In the genomic region with DNA sequence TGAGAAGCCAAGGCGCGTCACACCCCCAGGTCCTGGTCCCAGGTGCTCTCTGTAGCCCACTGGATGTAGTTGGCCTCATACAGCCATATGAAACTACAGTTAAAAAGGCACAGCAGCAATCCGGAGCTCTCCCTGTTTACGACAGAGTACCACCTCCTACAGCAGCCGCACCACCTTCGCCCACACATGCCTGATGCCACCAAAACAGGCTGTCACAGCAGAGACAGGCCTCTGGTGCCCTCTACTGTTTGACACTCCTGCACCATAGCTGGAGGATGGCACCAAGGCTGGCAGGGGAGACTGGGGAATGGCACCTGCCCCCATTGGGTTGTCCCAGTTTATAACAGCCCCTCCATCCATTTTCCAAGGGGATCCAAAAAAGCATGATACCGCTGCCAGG, we compare ENCODE assay signal across 9 mouse cellular contexts.
DNase-seq lines count a peak whose midpoint lies in the region; TF ChIP-seq lines count a peak whose summit lies in the region.
"Had no signal": no experiment of that assay in that cellular context is flagged by ENCODE, and none has a peak within 500 bp of the region (broad histone marks: within the 10 kb centered on the region; RNA-seq: fewer than 3 reads in every experiment).

No protein-coding gene starts in this region.

- no peaks in the 10 kb centered on the region for H3K27me3 ChIP-seq in CH12.LX (replicated peaks)
- no peaks in the 10 kb centered on the region for H3K27me3 ChIP-seq in cerebellum, adult 2 months (ENCODE audit: control insufficient read depth, insufficient read depth, low read length)
- H3K27me3 ChIP-seq: neural tube, embryonic 12.5 days had no signal

- 39% methylated on average over 7 of the region's 7 CpGs for WGBS in cerebellum, adult 2 months

- in situ Hi-C loops in CH12.LX (cut with MboI; ENCODE audit: low pct_ligation_motif_present, low pct_unique_long_range_greater_than_20kb, low sequenced_read_pairs): loop anchor here (25.0 kb wide), 1 partner anchor 468 kb away; the partner anchor contains the start of gene Tle3

- no peak overlapping the region for H3K9ac ChIP-seq in CH12.LX (ENCODE audit: insufficient read depth, low read depth)
- H3K9ac ChIP-seq: neural tube, embryonic 12.5 days had no signal

- DNase-seq in 3T3-L1 (ENCODE audit: low read depth, low spot score) (peak; percentile 32), CH12.LX (ENCODE audit: extremely low read depth) (peak; percentile 56)
- peak; percentile 74 to 80 for DNase-seq in cerebellum, adult 2 months
- DNase-seq in frontal cortex, postnatal 36 days (ENCODE audit: low spot score in 2 of 2): peak; percentile 83 to 91
- peak; percentile 67 to 70 for DNase-seq in kidney, postnatal 25 days
- peak; percentile 71 for DNase-seq in lung, postnatal 10 days
- DNase-seq in right cerebral cortex, adult 18-20 months: peak; percentile 90
- peak; percentile 90 for DNase-seq in thymus, postnatal 4 days

- dilution Hi-C loops in CH12.LX (cut with MboI; ENCODE audit: extremely low pct_ligation_motif_present, extremely low pct_unique_long_range_greater_than_20kb, low sequenced_read_pairs): no loop called here

- TF ChIP-seq RAD21 in CH12.LX (IDR thresholded peaks at IDR 0.05; ENCODE audit: low read depth, low read length): peak; percentile 91

- H3K4me2 ChIP-seq in CH12.LX (ENCODE audit: insufficient read depth, low read depth, poor library complexity, severe bottlenecking): no peak overlapping the region
- H3K4me2 ChIP-seq: neural tube, embryonic 12.5 days had no signal

- peaks cover 24 to 61% of the 10 kb centered on the region in 2 experiments for H3K4me1 ChIP-seq in CH12.LX (ENCODE audit: control insufficient read depth in 1 of 2, insufficient read depth in 2 of 2)
- peaks cover 10% of the 10 kb centered on the region; the same call in 1 of the 2 replicates for H3K4me1 ChIP-seq in cerebellum, adult 2 months (ENCODE audit: control insufficient read depth, insufficient read depth, low read length)
- H3K4me1 ChIP-seq: neural tube, embryonic 12.5 days had no signal

- no peaks in the 10 kb centered on the region for H3K9me3 ChIP-seq in CH12.LX (replicated peaks; ENCODE audit: low read length)
- H3K9me3 ChIP-seq: neural tube, embryonic 12.5 days had no signal

- peak; percentile 31 to 82; a peak in 2 of 4 replicates for TF ChIP-seq CTCF in CH12.LX (conservative IDR thresholded peaks at IDR 0.05 in 1 of 2, IDR thresholded peaks at IDR 0.05 in 1 of 2; ENCODE audit: low read depth in 2 of 2, low read length in 2 of 2)
- TF ChIP-seq CTCF in cerebellum, adult 2 months (IDR thresholded peaks at IDR 0.05; ENCODE audit: borderline replicate concordance, insufficient read depth, low read depth, low read length): peak; percentile 98

- H3K79me2 ChIP-seq in CH12.LX (replicated peaks; ENCODE audit: control insufficient read depth, extremely low read depth, insufficient read depth, poor library complexity, severe bottlenecking): no peaks in the 10 kb centered on the region

- TF ChIP-seq EP300 in CH12.LX (IDR thresholded peaks at IDR 0.05; ENCODE audit: low read length): no peak

- no peak overlapping the region for H3K4me3 ChIP-seq in CH12.LX (replicated peaks in 1 of 3; ENCODE audit: low read depth in 2 of 3, low read length in 2 of 3, poor library complexity in 1 of 3)
- no peak overlapping the region for H3K4me3 ChIP-seq in cerebellum, adult 2 months (replicated peaks; ENCODE audit: insufficient read depth, low read depth, low read length)
- H3K4me3 ChIP-seq: neural tube, embryonic 12.5 days had no signal

- no peaks in the 10 kb centered on the region for H3K36me3 ChIP-seq in CH12.LX (replicated peaks in 1 of 2; ENCODE audit: control insufficient read depth in 1 of 2, insufficient read depth in 1 of 2, low read length in 1 of 2)
- H3K36me3 ChIP-seq: neural tube, embryonic 12.5 days had no signal

- no peak for TF ChIP-seq POLR2A in CH12.LX (IDR thresholded peaks at IDR 0.05; ENCODE audit: low read depth, low read length)
- TF ChIP-seq POLR2A in cerebellum, adult 2 months (IDR thresholded peaks at IDR 0.05; ENCODE audit: borderline replicate concordance, insufficient read depth, low read length): no peak

- no peak overlapping the region for H3K27ac ChIP-seq in CH12.LX (ENCODE audit: insufficient read depth, low read depth)
- no peak overlapping the region for H3K27ac ChIP-seq in cerebellum, adult 2 months (ENCODE audit: insufficient read depth, low read length)
- H3K27ac ChIP-seq: neural tube, embryonic 12.5 days had no signal

TF ChIP-seq in CH12.LX, 34 proteins besides CTCF, POLR2A, EP300 and RAD21:
- TF ChIP-seq BHLHE40 (IDR thresholded peaks at IDR 0.05; ENCODE audit: low read depth, low read length) (0 out of 2 replicates have a peak, but pooled peaks have one; percentile 30), JUN (IDR thresholded peaks at IDR 0.05; ENCODE audit: insufficient read depth, low read depth, low read length) (no peak), MAX (IDR thresholded peaks at IDR 0.05; ENCODE audit: low read length) (0 out of 2 replicates have a peak, but pooled peaks have one; percentile 37), SMC3 (IDR thresholded peaks at IDR 0.05; ENCODE audit: low read depth, low read length) (peak; percentile 86), MAFK (IDR thresholded peaks at IDR 0.05; ENCODE audit: insufficient replicate concordance, low read length) (no peak), MXI1 (IDR thresholded peaks at IDR 0.05; ENCODE audit: low read depth, low read length) (no peak), TBP (conservative IDR thresholded peaks at IDR 0.05; ENCODE audit: low read depth, low read length) (no peak), IRF4 (IDR thresholded peaks at IDR 0.05; ENCODE audit: low read depth, low read length) (peak; percentile 39; the same call in 1 of the 2 replicates), ZNF384 (IDR thresholded peaks at IDR 0.05; ENCODE audit: low read depth, low read length) (no peak), GABPA (IDR thresholded peaks at IDR 0.05; ENCODE audit: insufficient replicate concordance, low read depth, low read length) (no peak), HCFC1 (IDR thresholded peaks at IDR 0.05; ENCODE audit: low read depth, low read length) (no peak), RCOR1 (conservative IDR thresholded peaks at IDR 0.05; ENCODE audit: low read depth, low read length) (no peak), ZC3H11A (IDR thresholded peaks at IDR 0.05; ENCODE audit: low read depth, low read length) (peak; percentile 66), CHD1 (IDR thresholded peaks at IDR 0.05; ENCODE audit: low read depth, low read length) (no peak)

Comparison
In these comparisons a context has a peak if more than half of its experiments do, and no peak if none do; other contexts are left out.
1. DNase-seq: peak in every context shown above with its lines; median percentile 90 in right cerebral cortex, adult 18-20 months; 90 in thymus, postnatal 4 days; 87 in frontal cortex, postnatal 36 days; 77 in cerebellum, adult 2 months; 71 in lung, postnatal 10 days; 68 in kidney, postnatal 25 days; 56 in CH12.LX; 32 in 3T3-L1.